Mouse (Mus musculus) common myeloid progenitor, adult 5-6 weeks (primary cell): ENCODE measurements around the gene E4f1. TPM values are rescaled to one million over a fixed set of nuclear protein-coding genes. Genes with fewer than 3 reads are reported as not detected.
A peak's percentile ranks its signal among the peaks of the same experiment; 100 is the strongest.
"Not testable (repeated sequence)": the region's sequence is repeated elsewhere in the genome, so short reads cannot be mapped to it uniquely, and the experiment has no call there.

ENCODE experiments used
- ATAC-seq: replicated peaks from 2 replicates; pipeline ENCODE4 v1.8.0; 2016; ENCODE audit warnings: low read depth, mild to moderate bottlenecking, moderate TSS enrichment, inconsistent platforms; ENCODE audit not compliant: poor library complexity, severe bottlenecking
- total RNA-seq: library from RNA; stranded (forward); fragments of 200-1000, 187-1606 nt; gene quantifications from 2 replicates; pipeline ENCODE4 v1.2.3, GENCODE M21; 2017

The E4f1 gene
- total RNA-seq, 1 experiment from 2014 or later: 15.2 TPM

- peak; percentile 85 for ATAC-seq
These were observed 6.6 kb downstream of the E4f1 start for GRCm38 (mm10) chr17:24463374-24464133.

DNA sequence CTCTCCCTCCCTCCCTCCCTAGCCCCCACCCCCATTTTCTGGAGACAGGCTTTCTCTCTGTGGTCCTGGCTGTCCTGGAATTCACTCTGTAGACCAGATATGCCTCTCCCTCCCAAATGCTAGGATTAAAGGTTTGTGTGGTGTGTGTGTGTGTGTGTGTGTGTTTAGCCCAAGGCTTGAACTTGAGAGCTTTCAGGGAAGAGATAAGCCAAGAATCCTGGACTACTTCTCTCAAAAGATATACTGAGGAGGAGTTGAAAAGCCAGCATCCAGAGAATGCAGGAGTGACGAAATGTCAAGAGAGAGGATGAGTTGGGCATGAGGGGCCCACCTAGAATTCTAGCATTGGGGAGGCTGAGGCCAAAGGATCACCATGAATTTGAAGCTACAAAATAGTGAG, 7.2 kb downstream of the E4f1 start:
- ATAC-seq: no peak

GRCm38 (mm10) chr17:24461580-24461979, 8.5 kb downstream of the E4f1 start:
- peak; percentile 74 for ATAC-seq

DNA sequence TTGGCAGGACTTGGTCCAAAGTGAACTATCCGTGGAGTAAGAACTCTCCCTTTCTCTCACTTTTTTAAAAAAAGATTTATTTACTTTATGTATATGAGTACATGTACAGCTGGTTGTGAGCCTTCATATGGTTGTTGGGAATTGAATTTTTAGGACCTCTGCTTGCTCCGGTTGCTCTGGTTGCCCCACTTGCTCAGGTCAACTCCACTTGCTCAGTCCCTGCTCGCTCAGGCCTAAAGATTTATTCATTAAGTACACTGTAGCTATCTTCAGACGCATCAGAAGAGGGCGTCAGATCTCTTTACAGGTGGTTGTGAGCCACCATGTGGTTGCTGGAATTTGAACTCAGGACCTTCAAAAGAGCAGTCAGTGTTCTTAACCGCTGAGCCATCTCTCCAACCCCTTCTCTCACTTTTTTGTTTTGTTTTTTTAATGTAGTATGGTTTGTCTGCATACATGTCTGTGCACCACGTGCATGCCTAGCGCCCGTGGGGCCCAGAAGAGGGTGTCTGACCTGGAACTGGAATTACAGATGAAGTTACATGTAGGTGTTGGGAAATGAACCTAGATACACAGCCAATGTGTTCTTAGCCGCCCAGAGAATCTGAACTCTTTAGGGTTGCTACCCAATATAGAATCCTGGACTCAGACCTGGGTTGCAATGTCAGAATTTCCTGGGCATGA, 14.4 kb downstream of the E4f1 start:
- not testable (repeated sequence) for ATAC-seq

- peak; percentile 90 for ATAC-seq
These were observed 15.2 kb downstream of the E4f1 start for GRCm38 (mm10) chr17:24454756-24455522.

GRCm38 (mm10) chr17:24454218-24454755, 15.8 kb downstream of the E4f1 start:
- ATAC-seq: 0 out of 2 replicates have a peak, but pooled peaks have one; percentile 2

- ATAC-seq: no peak
These were observed 16.7 kb downstream of the E4f1 start for GRCm38 (mm10) chr17:24453372-24453771.

DNA sequence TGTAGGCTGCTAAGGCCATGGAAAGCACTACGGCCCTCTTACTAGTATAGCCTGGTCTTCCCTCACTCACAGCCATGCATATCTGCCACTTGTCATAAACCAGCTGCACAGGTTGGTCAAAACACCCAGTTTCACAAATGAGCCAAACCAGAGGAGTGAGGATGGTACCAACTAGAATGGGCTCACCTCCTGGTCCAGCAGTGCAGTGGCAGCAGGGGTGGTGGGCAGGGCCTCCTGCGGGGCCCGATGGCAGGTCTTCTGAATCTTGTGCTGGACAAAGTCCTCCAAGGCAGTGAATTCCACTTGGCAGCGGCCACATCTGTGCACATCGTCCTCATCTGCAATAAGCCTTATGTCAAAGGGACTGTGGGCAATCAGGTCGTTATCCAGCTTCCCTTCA, 18.9 kb downstream of the E4f1 start:
- ATAC-seq: no peak

DNA sequence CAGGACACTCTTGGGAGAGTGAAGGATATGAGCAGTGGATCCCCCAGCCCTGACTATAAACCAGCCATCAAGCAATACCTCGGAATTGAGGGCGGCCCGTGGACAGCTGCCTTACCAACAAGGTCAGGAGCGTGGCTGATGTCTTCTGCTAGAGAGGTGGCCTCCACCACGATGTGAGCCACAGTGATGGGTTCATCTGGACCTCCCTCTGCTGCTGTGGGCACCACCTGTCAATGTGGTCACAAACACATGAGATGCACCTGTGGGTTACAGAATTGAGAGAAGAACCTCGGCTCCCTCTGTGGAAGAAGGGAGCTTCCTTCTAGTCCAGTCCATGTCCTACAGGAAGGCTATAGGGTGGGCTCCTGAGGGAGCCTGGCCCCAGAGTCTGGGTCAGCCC, 20.6 kb downstream of the E4f1 start:
- no peak for ATAC-seq

DNA sequence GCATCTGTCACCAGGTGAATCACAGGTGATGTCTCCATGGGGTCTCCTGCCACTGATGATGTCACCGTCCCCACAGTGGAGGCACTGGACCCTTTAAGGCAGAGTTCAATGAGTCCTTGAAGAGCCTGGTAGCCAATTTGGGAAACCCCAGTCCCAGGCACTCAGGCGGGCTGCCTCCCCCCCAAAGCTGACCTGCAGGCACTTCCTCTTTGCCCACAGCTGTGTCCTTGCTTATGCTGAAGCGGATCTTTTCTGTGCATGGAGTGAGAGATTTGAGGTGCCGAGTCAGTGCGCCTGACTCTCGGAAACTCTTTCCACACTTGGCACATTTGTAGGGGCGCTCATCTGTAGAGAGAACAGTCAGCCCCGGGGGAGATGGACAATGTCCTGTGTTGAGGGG, 23.5 kb downstream of the E4f1 start:
- ATAC-seq: peak; percentile 43

DNA sequence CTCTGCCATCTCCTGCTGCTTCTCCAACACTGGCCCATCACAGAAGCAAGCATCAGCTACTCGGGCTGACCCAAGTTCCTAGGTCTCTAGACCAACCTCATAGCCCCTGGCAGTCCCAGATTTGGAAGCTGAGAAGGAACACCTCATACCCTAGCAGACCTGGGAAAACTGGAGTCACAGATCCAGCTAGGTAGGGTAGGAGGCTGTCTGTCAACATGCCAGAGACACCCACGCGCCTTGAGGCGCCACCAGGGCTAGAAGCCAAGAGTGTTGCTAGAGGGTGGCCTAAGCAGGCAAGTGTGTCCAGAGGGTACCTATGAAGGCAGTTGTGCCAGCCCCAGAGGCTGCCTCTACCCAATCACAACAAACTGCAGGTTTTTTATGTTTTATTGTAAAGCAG, 26.7 kb downstream of the E4f1 start:
- no peak for ATAC-seq

DNA sequence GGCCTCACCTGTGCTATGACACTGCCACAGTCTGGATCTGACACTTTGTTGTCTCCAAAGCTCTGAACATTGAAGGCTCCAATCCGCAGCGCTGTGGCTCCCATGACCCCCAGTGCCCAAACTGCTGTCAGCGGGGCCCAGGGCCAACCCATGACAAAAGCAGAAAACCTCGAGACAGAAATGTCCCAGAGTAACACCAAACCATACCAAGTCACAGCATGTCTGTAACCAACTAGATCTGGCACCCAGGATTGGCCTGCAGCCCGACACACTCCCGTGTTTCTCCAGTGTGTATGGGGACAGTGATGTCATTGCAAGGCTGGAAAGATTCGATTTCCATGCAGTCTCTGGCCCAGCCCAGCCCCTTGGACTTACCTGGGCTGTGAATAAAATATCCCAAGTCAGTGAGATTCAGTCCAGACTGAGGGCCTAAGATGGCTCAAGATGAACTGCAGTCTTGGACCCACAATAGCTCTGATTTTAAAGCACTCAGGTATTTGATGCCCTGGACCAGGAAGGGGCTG, 27.4 kb downstream of the E4f1 start, which contains the start of gene Dnase1l2:
Dnase1l2 (minus strand) TSS at position 474 of the 524 bp plus-strand sequence.
- ATAC-seq: no peak

DNA sequence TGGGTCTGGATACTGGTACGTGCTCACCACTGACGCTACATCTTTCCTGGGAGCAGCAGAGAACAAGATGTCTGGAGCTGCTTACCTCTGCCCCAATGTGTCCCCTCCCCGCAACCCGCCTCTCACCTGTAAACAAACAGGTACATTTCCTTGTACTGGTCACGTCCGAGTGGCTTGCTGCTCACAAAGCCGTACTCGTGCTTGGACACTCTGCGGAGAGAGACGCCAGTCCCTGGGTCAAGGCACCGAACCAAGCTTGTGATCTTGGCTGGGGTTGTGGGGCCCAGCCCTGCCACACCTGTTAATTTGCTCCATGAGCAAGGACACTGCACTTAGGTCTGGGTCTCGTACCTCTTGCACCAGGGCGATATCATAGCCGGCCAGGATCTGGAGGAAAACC, 28.0 kb downstream of the E4f1 start:
- no peak for ATAC-seq

DNA sequence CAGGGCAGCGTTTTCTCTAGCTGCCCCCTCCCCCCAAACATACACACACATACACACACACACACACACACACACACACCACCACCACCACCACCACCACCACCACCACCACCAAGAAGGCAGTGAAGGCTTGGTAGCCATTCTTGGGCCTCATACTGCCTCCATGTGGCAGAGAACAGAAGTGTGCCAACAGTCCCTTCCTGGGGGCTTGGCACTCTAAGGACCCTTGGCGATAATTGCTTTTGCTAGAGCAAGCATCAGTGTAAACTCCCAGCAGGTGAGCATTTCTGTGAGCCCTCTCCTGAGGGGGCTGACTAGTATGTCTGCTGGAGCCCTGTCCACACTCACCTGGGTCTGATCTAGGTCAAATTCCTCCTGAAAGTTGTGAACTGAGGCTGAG, 29.0 kb downstream of the E4f1 start:
- ATAC-seq: no peak

GRCm38 (mm10) chr17:24440377-24440776, 29.7 kb downstream of the E4f1 start:
- no peak for ATAC-seq

- peak; percentile 83 for ATAC-seq
These were observed 33.1 kb downstream of the E4f1 start for GRCm38 (mm10) chr17:24437016-24437415.

DNA sequence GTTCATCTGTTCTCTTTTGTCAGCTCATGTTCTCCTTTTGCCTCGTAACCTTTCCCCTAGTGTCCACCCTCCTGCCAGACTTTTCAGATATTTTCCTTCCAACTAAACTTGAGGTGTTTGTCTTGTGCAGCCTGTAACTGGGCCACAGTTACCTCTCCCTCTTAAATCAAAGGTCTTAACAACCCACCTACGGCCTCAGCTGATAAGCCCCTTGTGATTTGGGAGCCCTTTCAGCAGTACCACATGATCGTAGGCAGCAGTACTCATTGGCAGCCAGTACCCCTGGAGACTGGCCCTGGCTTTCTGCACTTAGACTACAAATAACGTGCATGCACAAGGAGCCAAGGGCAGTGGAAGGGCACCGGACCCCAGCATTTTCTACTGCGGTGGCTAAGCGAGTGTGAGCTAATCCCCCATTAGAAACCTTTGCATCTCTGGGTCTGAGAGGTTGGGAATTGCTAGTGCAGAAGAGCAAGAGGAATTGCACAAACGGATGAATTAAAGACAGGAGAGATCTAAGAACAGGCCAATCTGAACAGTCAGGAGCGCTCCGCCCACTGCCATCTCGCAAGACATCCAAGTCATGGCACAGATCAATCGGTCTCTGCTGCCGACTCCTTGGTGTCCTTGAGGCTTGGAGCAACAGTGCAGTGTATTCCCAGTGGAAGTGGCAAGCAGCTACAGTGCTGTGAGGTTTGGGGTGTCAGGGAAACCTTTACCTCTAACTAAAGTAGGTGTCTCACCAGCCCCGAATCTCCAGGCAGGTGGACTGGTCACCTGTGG, 40.7 kb downstream of the E4f1 start:
- ATAC-seq: no peak

- no peak for ATAC-seq
These were observed 42.9 kb downstream of the E4f1 start for GRCm38 (mm10) chr17:24427170-24427557.

GRCm38 (mm10) chr17:24426471-24427169, 43.5 kb downstream of the E4f1 start, which contains the start of gene Eci1:
Gene Eci1, plus strand, starts transcription at chr17:24426641.
- peak; percentile 98 for ATAC-seq
